Mouse (Mus musculus) cerebellum, adult 2 months (tissue): ENCODE data around the gene Fat2.

ENCODE experiments used
- CTCF ChIP-seq: fragments of 200-500 bp; IDR thresholded peaks from 2 replicates; pipeline ENCODE4 v1.5.1; 2011; ENCODE audit warnings: low read depth, mild to moderate bottlenecking, control low read depth, low read length, moderate library complexity, borderline replicate concordance; ENCODE audit not compliant: insufficient read depth
- POLR2A ChIP-seq: fragments of 200-500 bp; IDR thresholded peaks from 2 replicates; pipeline ENCODE4 v1.6.1; 2011; ENCODE audit warnings: low read length, control low read depth, borderline replicate concordance; ENCODE audit not compliant: insufficient read depth

GRCm38 (mm10) chr11:55315966-55316365 is 20.4 kb downstream of the Fat2 start:
- TF ChIP-seq CTCF = no peak
- TF ChIP-seq POLR2A = no peak
